Mouse (Mus musculus): ENCODE results near the gene Slc35e3. TPM values are rescaled to one million over a fixed set of nuclear protein-coding genes. Genes with fewer than 3 reads are reported as not detected.

Slc35e3 gene
- total RNA-seq, 2 experiments from 2014 or later, result 31.1 to 34.6 TPM

GRCm38 (mm10) chr10:117687018-117687417 lies 59.1 kb downstream of the Slc35e3 start:
- no peak for DNase-seq (ENCODE audit: low spot score in 2 of 2)

GRCm38 (mm10) chr10:117685849-117686591 lies 60.1 kb downstream of the Slc35e3 start:
- DNase-seq (ENCODE audit: low spot score in 2 of 2), result no peak

- no peak for DNase-seq (ENCODE audit: low spot score in 2 of 2)
Observed at GRCm38 (mm10) chr10:117685171-117685848, 60.9 kb downstream of the Slc35e3 start.

GRCm38 (mm10) chr10:117684298-117685170 lies 61.6 kb downstream of the Slc35e3 start:
- DNase-seq (ENCODE audit: low spot score in 2 of 2), result no peak

- no peak for DNase-seq (ENCODE audit: low spot score in 2 of 2)
Observed at GRCm38 (mm10) chr10:117683734-117684037, 62.5 kb downstream of the Slc35e3 start.

Other genes starting within 250 kb of the Slc35e3 start
- 1 to 10 TPM; 5.8 to 6.4 TPM for gene Cpm, start 116.9 kb downstream of the Slc35e3 start, total RNA-seq (2021)
- gene Mdm2, start 35.6 kb downstream of the Slc35e3 start, total RNA-seq (2021), result 10 to 100 TPM; 51.5 to 57.3 TPM
- gene Nup107, start 46.3 kb upstream of the Slc35e3 start, total RNA-seq (2021), result 10 to 100 TPM; 17.3 to 20.7 TPM
- 10 to 100 TPM; 97.5 to 99.8 TPM for gene Rap1b, start 99.7 kb upstream of the Slc35e3 start, total RNA-seq (2021)

All from layer of hippocampus, postnatal 10 days (tissue).